8 mouse cellular contexts compared by ENCODE assay signal in genomic region chrX:70363446-70363845, GRCm38 (mm10). TPM values are rescaled to one million over a fixed set of nuclear protein-coding genes. Genes with fewer than 3 reads are reported as not detected.
A peak's percentile ranks its signal among the peaks of the same experiment; 100 is the strongest.
DNase-seq lines count a peak whose midpoint lies in the region; ATAC-seq and TF ChIP-seq lines count a peak whose summit lies in the region.
"Had no signal": no experiment of that assay in that cellular context is flagged by ENCODE, and none has a peak within 500 bp of the region (broad histone marks: within the 10 kb centered on the region; RNA-seq: fewer than 3 reads in every experiment).

No protein-coding gene starts in this region.

- no peak for TF ChIP-seq POLR2A in olfactory bulb, adult 2 months (IDR thresholded peaks at IDR 0.05; ENCODE audit: insufficient read depth, low read depth, low read length)

- 84% methylated on average over 5 of the region's 5 CpGs for WGBS in embryonic facial prominence, embryonic 13.5 days
- WGBS in hindbrain, embryonic 16.5 days: 77% methylated on average over 5 of the region's 5 CpGs
- 57% methylated on average over 5 of the region's 5 CpGs for WGBS in olfactory bulb, adult 2 months
- WGBS in intestine, postnatal 0 days: 83% methylated on average over 5 of the region's 5 CpGs

- ATAC-seq in embryonic facial prominence, embryonic 13.5 days (ENCODE audit: insufficient number of reproducible peaks, insufficient read depth, low FRiP score, low TSS enrichment, low read depth): no peak
- ATAC-seq in hindbrain, embryonic 16.5 days: no peak
- no peak for ATAC-seq in intestine, postnatal 0 days

- H3K4me1 ChIP-seq in embryonic facial prominence, embryonic 13.5 days: peaks cover 8% of the 10 kb centered on the region; the same call in 1 of the 2 replicates
- no peaks in the 10 kb centered on the region; the same call in 1 of the 2 replicates for H3K4me1 ChIP-seq in hindbrain, embryonic 16.5 days (ENCODE audit: control insufficient read depth, insufficient read depth, low read depth, low read length)
- peaks cover 5% of the 10 kb centered on the region; the same call in 1 of the 2 replicates for H3K4me1 ChIP-seq in olfactory bulb, adult 2 months (ENCODE audit: control insufficient read depth, insufficient read depth, low read length)
- H3K4me1 ChIP-seq in intestine, postnatal 0 days (replicated peaks; ENCODE audit: control insufficient read depth, insufficient read depth, low read length): no peaks in the 10 kb centered on the region

- H3K4me3 ChIP-seq in left cerebral cortex, adult 2 months: peak overlapping the region; percentile 55
- H3K4me3 ChIP-seq in embryonic facial prominence, embryonic 13.5 days: no peak overlapping the region
- peak overlapping the region; percentile 58 for H3K4me3 ChIP-seq in hindbrain, embryonic 16.5 days (ENCODE audit: low read length)
- peak overlapping the region; percentile 7 for H3K4me3 ChIP-seq in olfactory bulb, adult 2 months (ENCODE audit: insufficient read depth, low read depth, low read length)
- no peak overlapping the region for H3K4me3 ChIP-seq in intestine, postnatal 0 days (ENCODE audit: low read depth, low read length)

- intact Hi-C loops in left cerebral cortex, adult 2 months (cut with DNase I): loop anchor here (5.0 to 10.0 kb wide), 2 partner anchors 211 to 689 kb away; partner anchors contain the start of gene Mamld1
- intact Hi-C loops in left cerebral cortex, postnatal 10 days (cut with DNase I): no loop called here

- H3K4me2 ChIP-seq in embryonic facial prominence, embryonic 13.5 days: peak overlapping the region; percentile 55
- peak overlapping the region; percentile 60 for H3K4me2 ChIP-seq in hindbrain, embryonic 16.5 days (ENCODE audit: low read length)
- no peak overlapping the region for H3K4me2 ChIP-seq in intestine, postnatal 0 days (replicated peaks; ENCODE audit: low read depth)

- H3K9ac ChIP-seq in embryonic facial prominence, embryonic 13.5 days: no peak overlapping the region; the same call in 1 of the 2 replicates
- peak overlapping the region; percentile 71; the same call in 1 of the 2 replicates for H3K9ac ChIP-seq in hindbrain, embryonic 16.5 days (ENCODE audit: low read depth, low read length)
- H3K9ac ChIP-seq in intestine, postnatal 0 days (ENCODE audit: low read depth, low read length): no peak overlapping the region

- TF ChIP-seq CTCF in left cerebral cortex, adult 2 months (IDR thresholded peaks at IDR 0.05): no peak
- no peak for TF ChIP-seq CTCF in olfactory bulb, adult 2 months (IDR thresholded peaks at IDR 0.05; ENCODE audit: insufficient read depth, low read depth, low read length)
- no peak for TF ChIP-seq CTCF in intestine, postnatal 0 days (IDR thresholded peaks at IDR 0.05; ENCODE audit: low read depth)

- 0 out of 2 replicates have a peak, but pooled peaks cover 6% of the 10 kb centered on the region for H3K36me3 ChIP-seq in embryonic facial prominence, embryonic 13.5 days
- H3K36me3 ChIP-seq in hindbrain, embryonic 16.5 days (ENCODE audit: control insufficient read depth, insufficient read depth, low read length): peaks cover 5% of the 10 kb centered on the region; the same call in 1 of the 2 replicates
- no peaks in the 10 kb centered on the region for H3K36me3 ChIP-seq in intestine, postnatal 0 days (ENCODE audit: control insufficient read depth, insufficient read depth)

- H3K27ac ChIP-seq in left cerebral cortex, adult 2 months: peak overlapping the region; percentile 84
- H3K27ac ChIP-seq in embryonic facial prominence, embryonic 13.5 days: no peak overlapping the region
- H3K27ac ChIP-seq in hindbrain, embryonic 16.5 days (ENCODE audit: low read depth, low read length): no peak overlapping the region
- H3K27ac ChIP-seq in olfactory bulb, adult 2 months (ENCODE audit: insufficient read depth, low read depth, low read length): no peak overlapping the region
- no peak overlapping the region for H3K27ac ChIP-seq in intestine, postnatal 0 days (ENCODE audit: low read depth, low read length)

- H3K9me3 ChIP-seq in embryonic facial prominence, embryonic 13.5 days: no peaks in the 10 kb centered on the region
- H3K9me3 ChIP-seq in hindbrain, embryonic 16.5 days (ENCODE audit: control insufficient read depth, low read length): no peaks in the 10 kb centered on the region
- H3K9me3 ChIP-seq in intestine, postnatal 0 days (ENCODE audit: control insufficient read depth): no peaks in the 10 kb centered on the region

- H3K27me3 ChIP-seq in embryonic facial prominence, embryonic 13.5 days: peaks cover 4% of the 10 kb centered on the region; the same call in 1 of the 2 replicates
- H3K27me3 ChIP-seq in hindbrain, embryonic 16.5 days (replicated peaks; ENCODE audit: control insufficient read depth, insufficient read depth, low read length): no peaks in the 10 kb centered on the region
- no peaks in the 10 kb centered on the region for H3K27me3 ChIP-seq in intestine, postnatal 0 days (replicated peaks; ENCODE audit: control insufficient read depth, insufficient read depth, low read length)

- DNase-seq in left cerebral cortex, adult 2 months (ENCODE audit: extremely low spot score in 1 of 2, low spot score in 2 of 2): peak in 1 of 2 experiments; percentile 14
- no peak for DNase-seq in left cerebral cortex, postnatal 10 days (ENCODE audit: extremely low spot score in 1 of 2, low spot score in 2 of 2)
- DNase-seq in kidney, adult 11 months: no peak
- DNase-seq: kidney, adult 18-20 months had no signal

RNA-seq across cellular contexts. Expression of gene Ids, which starts 1.4 kb away (rescaled TPM):
- 100 to 1,000 TPM; 343 to 358 TPM for total RNA-seq in left cerebral cortex, adult 2 months (2021)
- 100 to 1,000 TPM; 376 to 413 TPM for total RNA-seq in left cerebral cortex, postnatal 10 days (2021)
- polyA plus RNA-seq in embryonic facial prominence, embryonic 13.5 days (2015; fragmentation: Nextera tagmentation; extraction: Ambion mirVana): 4.4 and 5.5 TPM in 2 replicates
- 14.5 and 17.7 TPM in 2 replicates for polyA plus RNA-seq in hindbrain, embryonic 16.5 days (2015; fragmentation: Nextera tagmentation; extraction: Ambion mirVana)
- not detected in 2 replicates for polyA plus RNA-seq in olfactory bulb, adult 2 months (2012; ENCODE audit: insufficient read depth, insufficient read length, low replicate concordance, missing spikeins)
- 2.5 and 2.9 TPM in 2 replicates for polyA plus RNA-seq in intestine, postnatal 0 days (2015; fragmentation: Nextera tagmentation; extraction: Ambion mirVana)

RNA-seq across cellular contexts. Expression of gene 1110012L19Rik, which starts 22.2 kb away (rescaled TPM):
- total RNA-seq in left cerebral cortex, adult 2 months (2021): 10 to 100 TPM; 11.5 to 12.7 TPM
- 10 to 100 TPM; 17.7 to 20.9 TPM for total RNA-seq in left cerebral cortex, postnatal 10 days (2021)
- 29.5 and 35.2 TPM in 2 replicates for polyA plus RNA-seq in embryonic facial prominence, embryonic 13.5 days (2015; fragmentation: Nextera tagmentation; extraction: Ambion mirVana)
- polyA plus RNA-seq in hindbrain, embryonic 16.5 days (2015; fragmentation: Nextera tagmentation; extraction: Ambion mirVana): 38.6 and 45.1 TPM in 2 replicates
- polyA plus RNA-seq in olfactory bulb, adult 2 months (2012; ENCODE audit: insufficient read depth, insufficient read length, low replicate concordance, missing spikeins): not detected in 2 replicates
- 21.8 and 24.0 TPM in 2 replicates for polyA plus RNA-seq in intestine, postnatal 0 days (2015; fragmentation: Nextera tagmentation; extraction: Ambion mirVana)

Comparison
In these comparisons a context has a peak if more than half of its experiments do, and no peak if none do; other contexts are left out.
1. H3K4me3 ChIP-seq: peak in left cerebral cortex, adult 2 months (single experiment), hindbrain, embryonic 16.5 days (single experiment) and olfactory bulb, adult 2 months (single experiment); none in embryonic facial prominence, embryonic 13.5 days (single experiment) and intestine, postnatal 0 days (single experiment).